Mouse (Mus musculus) liver, embryonic 12.5 days (tissue): ENCODE results near the gene Slc39a2. TPM values are rescaled to one million over a fixed set of nuclear protein-coding genes. Genes with fewer than 3 reads are reported as not detected.

Experiments
- ATAC-seq: fragments of 200-750 bp; cut with Nextera tagmentation; 2 replicates; pipeline ENCODE4 v1.8.0; 2017; ENCODE audit warnings: moderate number of reproducible peaks, mild to moderate bottlenecking, moderate library complexity
- H3K27ac ChIP-seq: fragments of 300-500 bp; sonication (generic); 2 replicates; pipeline ENCODE4 v1.5.1; 2016; ENCODE audit warnings: mild to moderate bottlenecking
- H3K27me3 ChIP-seq: fragments of 300-500 bp; sonication (generic); replicated peaks from 2 replicates; pipeline ENCODE4 v1.6.1; 2016; ENCODE audit warnings: mild to moderate bottlenecking, moderate library complexity
- H3K36me3 ChIP-seq: fragments of 300-500 bp; sonication (generic); 2 replicates; pipeline ENCODE4 v1.6.1; 2016; ENCODE audit warnings: mild to moderate bottlenecking, moderate library complexity
- H3K4me1 ChIP-seq: fragments of 300-500 bp; sonication (generic); 2 replicates; pipeline ENCODE4 v1.6.1; 2016
- H3K4me2 ChIP-seq: fragments of 300-500 bp; sonication (generic); 2 replicates; pipeline ENCODE4 v1.6.1; 2016; ENCODE audit warnings: mild to moderate bottlenecking, moderate library complexity
- H3K4me3 ChIP-seq: fragments of 300-500 bp; sonication (generic); 2 replicates; pipeline ENCODE4 v1.5.1; 2016; ENCODE audit warnings: mild to moderate bottlenecking, moderate library complexity
- H3K9ac ChIP-seq: fragments of 300-500 bp; sonication (generic); 2 replicates; pipeline ENCODE4 v1.6.1; 2016; ENCODE audit warnings: mild to moderate bottlenecking, moderate library complexity
- H3K9me3 ChIP-seq: fragments of 300-500 bp; sonication (generic); replicated peaks from 2 replicates; pipeline ENCODE4 v1.6.1; 2016; ENCODE audit warnings: mild to moderate bottlenecking, moderate library complexity
- whole genome bisulfite sequencing: fragments of 180-500 bp; shearing (Covaris S2); methylation state at CpG from one replicate; pipeline ENCODE4 v1.1.7; 2016; ENCODE audit not compliant: insufficient replicate concordance; 5-methylcytosine and 5-hydroxymethylcytosine counted together
- polyA plus RNA-seq: library from polyadenylated mRNA; unstranded; fragments of >200 nt; fragmentation: Nextera tagmentation; extraction: Ambion mirVana; gene quantifications from 2 replicates; pipeline ENCODE4 v1.2.1, GENCODE M21; 2016

Gene Slc39a2
- polyA plus RNA-seq, 1 experiment from 2014 or later: 0.11 TPM

GRCm38 (mm10) chr14:51942236-51942635, 49.5 kb downstream of the Slc39a2 start:
- H3K9ac ChIP-seq: no peak overlapping the region
- no peaks in the 10 kb centered on the region for H3K27me3 ChIP-seq
- ATAC-seq: no peak
- peaks cover 18% of the 10 kb centered on the region for H3K4me1 ChIP-seq
- H3K27ac ChIP-seq: no peak overlapping the region
- H3K4me2 ChIP-seq: no peak overlapping the region
- H3K9me3 ChIP-seq: 0 out of 2 replicates have a peak, but pooled peaks cover 6% of the 10 kb centered on the region
- no peak overlapping the region for H3K4me3 ChIP-seq
- H3K36me3 ChIP-seq: no peaks in the 10 kb centered on the region
- 29% methylated on average over 7 of the region's 7 CpGs for WGBS

- H3K4me3 ChIP-seq: no peak overlapping the region
- no peak overlapping the region for H3K27ac ChIP-seq
- 0 out of 2 replicates have a peak, but pooled peaks cover 1% of the 10 kb centered on the region for H3K9me3 ChIP-seq
- peaks cover 18% of the 10 kb centered on the region for H3K4me1 ChIP-seq
- no peaks in the 10 kb centered on the region for H3K27me3 ChIP-seq
- 68% methylated on average over 6 of the region's 6 CpGs for WGBS
- no peak overlapping the region for H3K4me2 ChIP-seq
- ATAC-seq: no peak
- H3K36me3 ChIP-seq: no peaks in the 10 kb centered on the region
- no peak overlapping the region for H3K9ac ChIP-seq
These were observed 50.6 kb downstream of the Slc39a2 start for GRCm38 (mm10) chr14:51943336-51943735.

Other genes starting within 250 kb of the Slc39a2 start
- gene Gm17079, start 197.4 kb upstream of the Slc39a2 start, polyA plus RNA-seq: not detected in 2 replicates
- not detected in 2 replicates for gene Gm5800, start 175.7 kb upstream of the Slc39a2 start, polyA plus RNA-seq
- not detected in 2 replicates for gene Ang4, start 119.3 kb upstream of the Slc39a2 start, polyA plus RNA-seq
- not detected in 2 replicates for gene AY358078, start 92.8 kb upstream of the Slc39a2 start, polyA plus RNA-seq
- 3.6 and 12.0 TPM in 2 replicates for gene Ear6, start 39.2 kb upstream of the Slc39a2 start, polyA plus RNA-seq
- gene Mettl17, start 8.0 kb upstream of the Slc39a2 start, polyA plus RNA-seq: 19.6 and 20.4 TPM in 2 replicates
- gene Ndrg2, start 21.3 kb downstream of the Slc39a2 start, polyA plus RNA-seq: 17.0 and 17.3 TPM in 2 replicates
- not detected in 2 replicates for gene Tppp2, start 25.5 kb downstream of the Slc39a2 start, polyA plus RNA-seq
- gene Rnase13, start 29.9 kb downstream of the Slc39a2 start, polyA plus RNA-seq: not detected in 2 replicates
- 34.8 and 40.1 TPM in 2 replicates for gene Arhgef40, start 91.8 kb downstream of the Slc39a2 start, polyA plus RNA-seq
- gene Tmem253, start 122.8 kb downstream of the Slc39a2 start, polyA plus RNA-seq: 0.32 and 0.39 TPM in 2 replicates
- 15.3 and 15.8 TPM in 2 replicates for gene Zfp219, start 127.8 kb downstream of the Slc39a2 start, polyA plus RNA-seq
- not detected in 2 replicates for gene Olfr221, start 149.6 kb downstream of the Slc39a2 start, polyA plus RNA-seq
- 438 and 448 TPM in 2 replicates for gene Hnrnpc, start 211.1 kb downstream of the Slc39a2 start, polyA plus RNA-seq
- gene Rpgrip1, start 217.8 kb downstream of the Slc39a2 start, polyA plus RNA-seq: 58.2 and 62.1 TPM in 2 replicates